Mouse (Mus musculus) stomach, postnatal 0 days (tissue): ENCODE data around the gene Celf5.
A peak's percentile ranks its signal among the peaks of the same experiment; 100 is the strongest.

Experiments
- CTCF ChIP-seq: IDR thresholded peaks from 2 replicates; pipeline ENCODE4 v1.5.1; 2016; ENCODE audit warnings: antibody characterized with exemption, low read depth, mild to moderate bottlenecking, moderate library complexity
- EP300 ChIP-seq: optimal IDR thresholded peaks from 2 replicates; pipeline ENCODE3; 2016; ENCODE audit warnings: antibody characterized with exemption

GRCm38 (mm10) chr10:81429605-81430061 is 52.9 kb downstream of the Celf5 start:
- TF ChIP-seq EP300 = no peak
- TF ChIP-seq CTCF = peak; percentile 28; the same call in 1 of the 2 replicates
